Mouse (Mus musculus): ENCODE results near the gene Gpbp1l1. TPM values are rescaled to one million over a fixed set of nuclear protein-coding genes. Genes with fewer than 3 reads are reported as not detected.

Gpbp1l1 gene
- polyA plus RNA-seq, 1 experiment from 2014 or later, result 25.3 TPM

Other genes starting within 250 kb of the Gpbp1l1 start
- gene Mast2, start 93.5 kb upstream of the Gpbp1l1 start, polyA plus RNA-seq (2015; fragmentation: Nextera tagmentation; extraction: Ambion mirVana), result 29.8 and 32.4 TPM in 2 replicates
- 19.8 and 21.0 TPM in 2 replicates for gene Ipp, start 50.1 kb upstream of the Gpbp1l1 start, polyA plus RNA-seq (2015; fragmentation: Nextera tagmentation; extraction: Ambion mirVana)
- gene Tmem69, start 1.7 kb upstream of the Gpbp1l1 start, polyA plus RNA-seq (2015; fragmentation: Nextera tagmentation; extraction: Ambion mirVana), result 24.5 and 26.7 TPM in 2 replicates
- gene Ccdc17, start 39.0 kb downstream of the Gpbp1l1 start, polyA plus RNA-seq (2015; fragmentation: Nextera tagmentation; extraction: Ambion mirVana), result 2.9 and 4.5 TPM in 2 replicates
- 201 and 217 TPM in 2 replicates for gene Nasp, start 70.3 kb downstream of the Gpbp1l1 start, polyA plus RNA-seq (2015; fragmentation: Nextera tagmentation; extraction: Ambion mirVana)
- gene Akr1a1, start 94.0 kb downstream of the Gpbp1l1 start, polyA plus RNA-seq (2015; fragmentation: Nextera tagmentation; extraction: Ambion mirVana), result 657 and 694 TPM in 2 replicates
- 809 and 818 TPM in 2 replicates for gene Prdx1, start 127.9 kb downstream of the Gpbp1l1 start, polyA plus RNA-seq (2015; fragmentation: Nextera tagmentation; extraction: Ambion mirVana)
- gene Mmachc, start 150.7 kb downstream of the Gpbp1l1 start, polyA plus RNA-seq (2015; fragmentation: Nextera tagmentation; extraction: Ambion mirVana), result 31.4 and 34.2 TPM in 2 replicates
- gene Ccdc163, start 150.9 kb downstream of the Gpbp1l1 start, polyA plus RNA-seq (2015; fragmentation: Nextera tagmentation; extraction: Ambion mirVana), result 26.1 and 27.0 TPM in 2 replicates
- gene Tesk2, start 163.3 kb downstream of the Gpbp1l1 start, polyA plus RNA-seq (2015; fragmentation: Nextera tagmentation; extraction: Ambion mirVana), result 5.3 and 5.8 TPM in 2 replicates
- 31.7 and 32.6 TPM in 2 replicates for gene Toe1, start 250.0 kb downstream of the Gpbp1l1 start, polyA plus RNA-seq (2015; fragmentation: Nextera tagmentation; extraction: Ambion mirVana)